Mouse (Mus musculus): ENCODE measurements at regions not wholly inside any gene's neighbourhood (a gene's known extent, or its start where the extent isn't known, plus 50 kb on each side); places are given as distances from the start of the nearest gene placed in this dataset.

DNA sequence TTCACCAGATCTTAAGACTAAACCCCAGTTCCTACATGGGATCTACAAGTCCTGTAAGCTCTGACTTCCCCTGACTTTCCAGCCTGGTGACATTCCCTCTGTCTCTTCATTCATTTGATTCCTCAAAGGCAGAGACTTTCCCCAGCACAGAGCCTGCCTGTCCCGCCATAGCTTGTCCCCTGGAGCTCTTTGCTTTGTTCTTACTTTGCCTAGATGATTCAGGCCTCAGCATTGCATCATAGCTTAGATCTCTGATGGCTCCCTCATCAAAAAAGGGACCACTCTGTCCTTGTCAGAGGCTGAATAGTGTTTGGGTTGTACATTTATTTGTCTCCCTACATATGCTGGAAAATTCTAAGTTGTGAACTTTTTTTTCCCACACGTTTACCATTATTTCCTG lies 57.6 kb upstream of the Exoc6 start:
- DNase-seq (ENCODE audit: low read depth, low spot score): no peak

DNA sequence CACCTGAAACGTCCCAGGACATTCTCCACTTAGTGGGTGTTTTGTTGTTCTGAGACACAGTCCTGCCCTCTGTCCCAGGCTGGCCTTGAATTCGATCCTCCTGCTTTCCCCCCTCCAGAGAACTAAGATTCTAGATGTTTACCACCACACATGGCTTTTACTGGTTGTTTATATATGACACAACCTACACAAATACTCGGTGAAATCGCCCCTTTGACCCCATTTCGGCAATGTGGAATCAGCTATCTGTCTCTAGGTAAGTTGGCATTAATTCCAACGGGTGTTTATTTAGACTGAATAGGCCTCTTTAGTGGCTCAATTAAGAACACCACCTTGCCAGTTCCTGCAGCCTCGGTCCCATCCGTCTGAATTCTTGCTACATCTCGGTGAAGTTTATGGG lies 56.8 kb upstream of the Exoc6 start:
- DNase-seq (ENCODE audit: low read depth, low spot score): no peak

DNA sequence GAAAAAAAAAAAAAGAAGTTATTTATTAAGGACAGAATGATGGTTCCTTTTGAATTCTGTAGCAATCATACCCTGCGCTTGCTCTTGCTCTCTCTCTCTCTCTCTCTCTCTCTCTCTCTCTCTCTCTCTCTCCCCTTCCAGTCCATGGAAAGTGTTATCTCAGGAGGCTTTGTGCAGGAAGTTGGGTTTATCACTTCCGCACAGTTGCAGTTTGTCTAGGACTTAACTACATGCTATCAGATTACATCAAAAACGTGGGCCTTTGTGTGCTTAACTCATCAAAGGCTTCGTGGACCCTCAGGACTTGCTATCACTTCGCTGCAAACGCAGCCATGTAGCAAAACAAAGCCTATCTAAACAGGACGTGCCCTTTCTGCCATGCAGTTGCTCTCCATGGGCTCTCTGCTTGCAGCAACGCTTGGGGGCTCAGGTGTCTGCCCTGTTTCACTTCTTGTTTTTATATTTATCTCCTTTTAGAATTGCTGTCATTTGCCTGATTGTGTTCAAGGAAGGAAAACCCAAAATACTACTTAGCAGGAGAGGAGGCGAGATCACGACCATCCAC lies 56.2 kb upstream of the Exoc6 start:
- DNase-seq (ENCODE audit: low read depth, low spot score): peak; percentile 23

DNA sequence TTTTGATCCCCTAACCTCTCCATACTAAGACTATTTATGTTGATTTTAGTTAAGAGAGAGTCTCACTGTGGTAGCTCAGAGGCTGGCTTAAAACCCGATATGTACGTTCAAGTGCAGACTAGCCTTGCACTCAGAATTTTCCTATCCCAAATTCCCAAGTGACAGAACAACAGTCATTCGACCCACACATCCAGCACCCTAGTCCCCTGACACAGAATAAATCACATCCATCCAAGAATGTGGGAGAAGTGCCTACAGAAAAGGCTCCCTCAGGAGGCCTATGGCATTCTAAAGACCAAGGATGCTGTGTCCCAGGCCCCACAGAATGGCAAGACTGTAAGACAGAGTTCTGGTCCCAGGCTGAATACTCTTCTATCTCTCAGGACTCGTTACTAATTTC lies 55.4 kb upstream of the Exoc6 start:
- no peak for DNase-seq (ENCODE audit: low read depth, low spot score)

DNA sequence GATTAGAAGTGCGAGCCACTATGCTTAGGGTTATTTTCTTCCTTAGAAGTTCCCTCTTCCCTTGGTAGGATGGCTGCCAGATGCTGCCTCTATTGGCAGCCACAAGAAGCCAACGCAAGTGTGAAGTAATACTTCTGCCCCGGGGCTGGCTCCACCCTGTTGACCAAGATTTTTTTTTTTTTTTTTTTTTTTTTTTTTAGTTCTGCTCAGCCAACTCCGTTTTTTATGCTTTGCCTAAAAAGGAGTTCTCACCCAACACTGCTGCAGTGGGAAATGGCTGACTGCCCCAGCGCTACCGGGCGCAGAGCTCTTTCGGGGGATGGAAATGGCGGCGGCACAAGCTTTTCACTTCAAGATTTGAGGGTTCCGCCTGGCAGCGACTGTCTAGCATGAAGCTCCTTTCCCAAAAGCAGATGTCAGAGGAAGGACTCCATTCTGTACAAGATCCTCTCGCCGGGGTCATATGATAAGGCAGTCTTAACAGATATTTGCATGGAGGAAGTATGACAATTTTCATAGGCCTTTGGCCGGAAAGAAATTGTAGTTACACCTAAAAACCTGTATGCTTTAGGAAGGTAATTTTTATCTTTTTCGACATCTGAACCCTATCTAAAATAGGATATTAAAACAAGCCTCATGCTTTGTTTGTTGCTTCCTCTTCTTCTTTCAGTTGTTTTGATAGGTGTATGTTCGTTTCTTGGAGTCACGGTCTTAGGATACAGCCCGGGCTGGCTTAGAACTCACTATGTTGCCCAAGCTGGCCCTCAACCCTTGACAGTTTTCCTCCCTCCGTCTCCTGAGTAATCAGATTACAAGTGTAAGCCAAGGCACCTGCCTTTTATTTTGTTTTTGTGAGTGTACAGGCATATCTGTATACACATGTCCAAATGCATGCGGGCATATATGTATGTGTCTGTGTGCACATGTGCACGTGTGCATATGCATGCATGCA lies 54.6 kb upstream of the Exoc6 start:
- DNase-seq (ENCODE audit: low read depth, low spot score): no peak

DNA sequence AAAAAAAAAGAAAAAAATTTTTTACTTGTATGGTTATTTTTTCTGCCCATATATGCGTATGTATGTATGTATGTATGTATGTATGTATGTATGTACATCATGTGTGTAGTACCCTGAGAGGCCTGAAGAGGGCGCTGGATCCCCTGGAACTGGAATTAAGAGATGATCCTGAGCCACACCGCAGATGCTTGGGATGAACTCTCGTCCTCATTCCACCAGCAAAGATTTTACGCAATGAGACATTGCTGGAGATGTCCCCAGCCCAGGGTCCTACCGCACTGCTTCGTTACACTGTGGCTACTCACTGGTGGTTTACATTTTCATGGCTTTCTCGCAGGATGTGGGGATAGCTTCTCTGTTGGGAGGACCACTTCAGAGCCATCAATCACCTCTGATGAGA lies 53.5 kb upstream of the Exoc6 start:
- DNase-seq (ENCODE audit: low read depth, low spot score): no peak

DNA sequence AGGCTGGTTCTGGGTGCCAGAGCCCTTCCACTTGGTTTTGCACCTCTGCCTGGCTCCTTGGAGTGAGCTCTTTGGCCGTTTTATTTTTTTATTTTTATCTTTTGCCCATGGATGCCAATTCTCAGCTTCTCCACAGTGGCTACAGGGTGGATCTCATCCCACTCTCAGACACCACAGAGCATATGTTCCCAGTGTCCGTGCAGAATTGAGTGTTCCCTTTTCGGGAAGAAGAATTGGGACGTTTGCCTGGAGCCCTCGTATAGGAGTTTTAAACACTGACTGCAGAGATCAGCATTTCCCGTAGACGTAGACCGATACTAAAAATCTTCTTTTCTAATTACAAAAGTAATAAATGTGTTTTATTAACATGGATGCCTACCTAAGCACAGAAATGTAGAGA lies 53.1 kb upstream of the Exoc6 start:
- no peak for DNase-seq (ENCODE audit: low read depth, low spot score)

DNA sequence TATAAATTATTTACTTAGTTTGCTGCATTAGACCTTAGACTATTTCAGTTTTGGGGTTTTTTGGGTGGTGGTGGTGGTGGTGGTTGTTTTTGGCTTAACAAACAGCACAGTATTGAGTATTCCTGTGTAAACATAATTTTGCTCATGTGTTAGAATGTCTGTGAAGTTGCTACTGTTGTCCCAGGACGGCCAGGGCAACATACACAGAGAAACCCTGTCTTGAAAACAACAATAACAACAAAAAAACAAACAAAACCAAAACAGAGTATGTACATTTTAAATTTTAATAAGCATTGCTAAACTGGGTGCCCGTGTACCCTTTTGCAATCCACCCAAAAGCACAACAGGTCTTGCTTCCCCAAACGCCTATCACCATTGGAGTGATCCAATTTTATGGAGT lies 51.8 kb upstream of the Exoc6 start:
- no peak for DNase-seq (ENCODE audit: low read depth, low spot score)

Measured in embryo, embryonic 11.5 days (tissue).